In the genomic region with DNA sequence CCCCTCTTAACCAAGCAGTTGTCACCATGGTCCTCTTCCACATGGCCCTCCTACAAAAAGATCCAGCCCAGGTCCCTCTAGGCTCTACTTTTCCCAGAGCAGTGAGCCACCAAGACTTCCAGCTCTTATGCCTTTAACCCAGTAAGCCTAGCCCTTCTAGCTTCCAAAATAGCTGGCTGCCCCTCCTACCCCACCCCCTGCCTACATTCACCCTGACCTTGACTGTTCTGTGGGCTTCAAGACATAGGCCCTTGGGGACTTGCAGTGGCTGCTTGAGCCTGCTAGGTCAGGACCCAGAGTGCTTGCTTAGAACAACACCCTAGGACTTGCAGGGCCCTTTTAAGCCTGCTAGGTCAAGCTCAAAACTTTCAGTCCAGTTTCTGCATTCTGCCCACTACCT, we compare ENCODE assay signal across 32 mouse cellular contexts. TPM values are rescaled to one million over a fixed set of nuclear protein-coding genes. Genes with fewer than 3 reads are reported as not detected.
DNase-seq lines count a peak whose midpoint lies in the region; ATAC-seq lines count a peak whose summit lies in the region.
"Had no signal": no experiment of that assay in that cellular context is flagged by ENCODE, and none has a peak within 500 bp of the region (broad histone marks: within the 10 kb centered on the region; RNA-seq: fewer than 3 reads in every experiment).

No protein-coding gene starts in this region.

- peak; percentile 47 for DNase-seq in adrenal gland, postnatal 10 days
- no peak for DNase-seq in adrenal gland, adult (ENCODE audit: inconsistent age in 2 of 2, low spot score in 1 of 2)
- peak; percentile 14 for DNase-seq in heart, adult 8-10 months (ENCODE audit: low spot score)
- DNase-seq in heart, postnatal 14 days = no peak
- peak; percentile 30 for DNase-seq in kidney, postnatal 14 days
- DNase-seq: cerebellum, adult 11 months; cerebellum, adult 9-10 months; cerebellum, postnatal 36 days; lung, postnatal 14 days; right cerebral cortex, postnatal 25 days; thymus, adult 18-20 months; thymus, postnatal 25 days had no signal

- no peaks in the 10 kb centered on the region for H3K27me3 ChIP-seq in kidney, embryonic 15.5 days
- H3K27me3 ChIP-seq: forebrain, embryonic 13.5 days; limb, embryonic 12.5 days; liver, embryonic 15.5 days; stomach, embryonic 15.5 days had no signal

- H3K9me3 ChIP-seq in kidney, embryonic 15.5 days (replicated peaks) = no peaks in the 10 kb centered on the region
- H3K9me3 ChIP-seq: forebrain, embryonic 13.5 days; G1E; limb, embryonic 12.5 days; liver, embryonic 15.5 days; stomach, embryonic 15.5 days had no signal

- H3K4me2 ChIP-seq in kidney, embryonic 15.5 days = no peak overlapping the region
- H3K4me2 ChIP-seq: forebrain, embryonic 13.5 days; hindbrain, embryonic 14.5 days; limb, embryonic 12.5 days; liver, embryonic 15.5 days; midbrain, embryonic 11.5 days; stomach, embryonic 15.5 days had no signal

- H3K4me1 ChIP-seq in kidney, embryonic 15.5 days = no peaks in the 10 kb centered on the region
- peaks cover 11% of the 10 kb centered on the region for H3K4me1 ChIP-seq in brown adipose tissue, adult 24 weeks (ENCODE audit: control insufficient read depth, insufficient read depth, insufficient read length, low read length)
- H3K4me1 ChIP-seq: forebrain, embryonic 13.5 days; limb, embryonic 12.5 days; liver, embryonic 15.5 days; stomach, embryonic 15.5 days had no signal

- no peak overlapping the region for H3K27ac ChIP-seq in kidney, embryonic 15.5 days
- peak overlapping the region; percentile 92 for H3K27ac ChIP-seq in brown adipose tissue, adult 24 weeks (replicated peaks; ENCODE audit: low read depth, low read length)
- H3K27ac ChIP-seq: forebrain, embryonic 13.5 days; hindbrain, embryonic 14.5 days; left cerebral cortex, adult 2 months; limb, embryonic 12.5 days; liver, embryonic 15.5 days; stomach, embryonic 15.5 days had no signal

- H3K4me3 ChIP-seq in kidney, embryonic 15.5 days (replicated peaks) = no peak overlapping the region
- no peak overlapping the region for H3K4me3 ChIP-seq in brown adipose tissue, adult 24 weeks (ENCODE audit: insufficient read depth, low read depth, low read length)
- H3K4me3 ChIP-seq: forebrain, embryonic 13.5 days; layer of hippocampus, adult 2 months; left cerebral cortex, adult 2 months; limb, embryonic 12.5 days; liver, embryonic 15.5 days; stomach, embryonic 15.5 days had no signal

- ATAC-seq in kidney, embryonic 15.5 days (replicated peaks; ENCODE audit: low FRiP score) = no peak
- ATAC-seq: forebrain, embryonic 13.5 days; intestine, postnatal 0 days; midbrain, embryonic 16.5 days had no signal

- no peaks in the 10 kb centered on the region for H3K36me3 ChIP-seq in kidney, embryonic 15.5 days
- H3K36me3 ChIP-seq: G1E; limb, embryonic 12.5 days; liver, embryonic 15.5 days; stomach, embryonic 15.5 days had no signal

- intact Hi-C loops in heart, postnatal 14 days (cut with DNase I) = loop anchor here (5.0 kb wide), 1 partner anchor 205 kb away; no protein-coding TSS in a partner anchor

- no peak overlapping the region for H3K9ac ChIP-seq in kidney, embryonic 15.5 days
- H3K9ac ChIP-seq: forebrain, embryonic 13.5 days; hindbrain, embryonic 14.5 days; limb, embryonic 12.5 days; liver, embryonic 15.5 days; stomach, embryonic 15.5 days had no signal

RNA-seq across cellular contexts. Expression of a gene that starts 23.3 kb away (rescaled TPM):
- 1 to 10 TPM; 1.7 to 2.0 TPM for total RNA-seq in adrenal gland, postnatal 10 days (2021)
- not detected for total RNA-seq in heart, adult 8-10 months (2022)
- not detected for total RNA-seq in heart, postnatal 14 days (2021)
- polyA plus RNA-seq in kidney, embryonic 15.5 days (2015; fragmentation: Nextera tagmentation; extraction: Ambion mirVana) = 9.6 and 10.3 TPM in 2 replicates
- 1.9 and 3.6 TPM in 2 replicates for polyA plus RNA-seq in brown adipose tissue, adult 24 weeks (2012; ENCODE audit: insufficient read depth, insufficient read length, missing spikeins)
- total RNA-seq: G1E; hematopoietic stem cell, adult 5-6 weeks; liver, adult 2 months; megakaryocyte, adult 5-6 weeks; neutrophil, adult 5-6 weeks had no signal
- polyA plus RNA-seq: embryonic facial prominence, embryonic 11.5 days; G1E; heart, embryonic 16.5 days; intestine, postnatal 0 days; limb, embryonic 12.5 days; liver, adult 2 months; liver, embryonic 15.5 days; midbrain, embryonic 11.5 days; neural tube, embryonic 11.5 days had no signal

Comparison
In these comparisons a context has a peak if more than half of its experiments do, and no peak if none do; other contexts are left out.
1. DNase-seq: peak in adrenal gland, postnatal 10 days (single experiment), heart, adult 8-10 months (single experiment) and kidney, postnatal 14 days (single experiment); none in adrenal gland, adult (0 of 2) and heart, postnatal 14 days (0 of 2).